Mouse (Mus musculus) spleen, postnatal 14 days (tissue): Measurements from ENCODE around the gene Cmklr1.

Source experiments
- DNase-seq, 2 experiments: peaks; one replicate each; pipeline ENCODE4 v3.0.0; 2021 to 2022; ENCODE audit warnings: low spot score in 2 of 2

Gene Cmklr1

DNA sequence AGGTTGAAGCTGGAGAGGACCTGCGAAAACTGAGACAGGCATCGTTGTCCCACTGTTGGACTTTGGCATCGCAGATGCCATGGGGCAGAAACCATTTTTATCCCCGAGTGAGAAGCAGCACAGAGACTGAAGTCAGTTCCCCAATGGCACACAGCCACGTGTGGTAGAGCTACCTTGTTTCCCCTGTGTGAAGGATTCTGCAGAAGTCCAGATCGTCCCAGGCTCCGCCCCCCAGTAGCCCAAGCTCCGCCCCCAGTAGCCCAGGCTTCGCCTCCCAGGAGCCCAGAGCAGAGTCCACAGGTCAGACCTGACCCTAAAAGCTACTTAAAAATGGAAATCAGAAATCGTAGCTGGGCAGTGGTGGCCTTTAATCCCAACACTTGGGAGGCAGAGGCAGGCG, 4.0 kb upstream of the Cmklr1 start:
- no peak for DNase-seq

DNA sequence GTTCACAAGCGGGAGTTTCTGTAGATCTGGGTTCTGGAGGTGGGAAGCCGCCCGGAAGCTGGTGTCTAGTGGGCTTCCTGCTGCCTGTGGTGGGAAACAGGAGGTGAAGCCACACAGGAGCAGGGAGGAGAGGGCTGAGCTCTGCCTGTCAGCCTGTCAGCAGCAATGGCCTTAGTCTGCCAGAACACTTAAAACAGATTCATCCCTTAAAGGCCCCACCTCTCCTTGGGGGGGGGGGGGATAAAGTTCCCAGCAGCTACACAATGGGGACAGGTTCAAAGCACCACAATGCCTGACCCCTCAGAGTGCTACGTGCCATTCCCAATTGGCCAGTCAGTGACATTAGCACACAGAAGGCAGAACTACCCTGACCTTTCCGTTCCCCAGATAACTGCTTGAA, 2.0 kb upstream of the Cmklr1 start:
- DNase-seq = no peak

DNA sequence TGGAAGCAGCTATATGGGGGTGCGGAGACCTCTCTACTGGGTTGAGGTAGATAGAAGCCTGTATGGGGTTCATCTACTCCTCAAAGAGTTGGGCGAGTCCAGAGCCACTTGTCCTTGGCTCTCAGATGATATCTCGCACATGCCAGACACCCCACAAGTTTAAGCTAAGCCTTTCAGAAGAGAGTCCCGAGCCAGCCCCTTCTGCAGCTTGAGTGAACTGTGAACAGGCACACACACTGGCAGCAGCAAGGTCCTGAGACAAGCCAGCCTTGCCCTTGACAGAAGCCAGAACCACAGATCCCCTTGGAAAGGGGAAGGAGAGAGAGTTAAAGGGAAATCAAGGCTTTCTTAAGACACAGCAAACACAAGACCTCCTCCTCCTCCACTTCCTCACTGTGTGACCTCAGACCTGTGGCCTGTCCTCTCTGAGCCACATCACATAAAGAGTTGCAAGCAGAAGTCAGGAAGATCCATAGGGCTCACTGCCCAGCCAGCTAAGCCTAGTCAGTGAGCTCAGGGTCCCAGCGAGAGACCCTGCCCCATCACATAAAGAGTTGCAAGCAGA, 1.5 kb downstream of the Cmklr1 start:
- DNase-seq = no peak

DNA sequence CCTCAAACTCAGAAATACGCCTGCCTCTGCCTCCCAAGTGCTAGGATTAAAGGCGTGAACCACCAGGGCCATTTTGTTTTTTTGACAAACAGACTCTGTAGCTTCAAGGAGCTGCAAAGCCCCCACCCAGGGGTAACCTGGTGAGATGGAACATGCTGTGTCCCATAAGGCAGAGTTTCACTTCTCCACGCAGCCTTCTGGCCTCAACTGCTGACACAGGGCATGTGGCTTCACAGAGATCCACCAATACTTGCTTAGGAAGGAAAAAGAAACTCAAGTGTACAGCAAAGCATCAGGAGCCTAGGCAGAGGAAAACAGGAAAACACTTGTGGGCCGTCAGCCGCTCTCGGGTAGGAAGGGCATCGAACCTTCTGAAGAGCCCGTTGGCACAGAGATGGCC, 3.1 kb downstream of the Cmklr1 start:
- no peak for DNase-seq

DNA sequence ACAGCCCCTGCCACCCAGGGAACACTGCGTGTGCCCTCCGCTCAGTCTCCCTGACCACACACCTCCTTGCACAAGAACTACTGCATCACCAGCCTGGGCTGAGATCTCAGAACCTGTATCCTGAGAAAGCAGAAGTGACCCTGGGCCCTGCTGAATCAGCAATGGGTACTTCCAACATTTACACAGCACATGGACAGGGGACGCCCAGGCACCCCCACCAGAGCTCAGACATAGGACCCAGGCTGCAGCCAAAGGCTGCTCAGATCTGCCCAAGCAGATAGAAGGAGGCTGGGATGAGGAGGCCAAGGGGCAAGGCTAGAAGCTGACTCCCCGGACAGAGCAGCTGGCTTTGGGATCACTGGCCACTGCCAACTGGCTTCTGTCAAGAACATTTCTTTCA, 5.7 kb downstream of the Cmklr1 start:
- no peak for DNase-seq

DNA sequence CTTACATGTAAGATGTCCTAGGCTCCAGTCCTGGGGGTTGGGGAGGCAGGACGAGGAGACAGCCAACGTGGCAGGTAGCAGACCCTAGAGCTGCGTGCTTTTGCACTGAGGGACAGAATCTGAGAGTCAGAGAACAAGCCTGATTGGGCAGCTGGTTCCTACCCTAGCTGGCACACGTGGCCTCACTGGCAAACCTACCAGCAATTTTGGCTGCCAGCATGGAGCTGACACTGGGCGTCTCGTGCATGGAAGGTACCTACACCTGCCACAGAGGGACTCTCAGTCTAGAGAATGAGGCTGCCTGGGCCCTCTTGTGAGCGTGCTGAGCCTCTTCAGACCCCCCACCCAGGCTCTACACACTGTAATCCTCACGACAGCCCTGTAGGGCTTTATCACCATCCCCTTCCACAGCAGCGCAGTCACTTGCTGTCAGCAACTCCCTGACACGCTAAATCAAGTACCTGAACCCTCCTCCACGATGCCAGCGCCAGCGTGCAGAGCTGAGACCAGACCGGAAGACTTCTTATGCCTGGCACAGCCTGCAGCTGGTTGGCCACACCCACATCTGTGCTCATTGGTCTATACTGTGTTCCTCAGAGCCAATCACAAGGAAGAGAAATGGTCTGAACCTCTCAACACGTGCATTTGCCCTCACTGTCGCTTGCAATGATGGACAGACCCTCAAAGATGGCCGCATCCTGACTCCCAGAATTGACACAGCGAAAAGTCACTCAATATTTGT, 6.9 kb downstream of the Cmklr1 start:
- DNase-seq = no peak

DNA sequence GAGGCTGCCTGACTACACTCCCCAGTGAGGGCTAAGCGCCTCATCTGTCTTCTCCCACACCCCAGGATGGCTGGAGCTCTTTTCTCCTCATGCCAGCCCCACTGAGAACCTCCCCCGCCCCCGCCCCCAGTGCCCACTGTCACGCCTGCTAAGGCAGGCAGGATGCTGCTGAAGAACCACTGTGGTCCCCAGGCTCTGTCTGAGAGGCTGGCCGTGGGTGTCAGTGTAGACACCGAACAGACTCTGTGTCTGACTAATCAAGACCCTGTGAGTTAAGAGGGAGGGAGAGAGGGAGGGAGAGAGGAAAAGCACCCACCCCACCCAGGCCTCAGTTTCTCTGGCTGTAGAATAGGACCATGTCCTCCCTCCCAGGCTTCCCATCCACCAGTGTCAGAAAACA, 9.2 kb downstream of the Cmklr1 start:
- DNase-seq = no peak

DNA sequence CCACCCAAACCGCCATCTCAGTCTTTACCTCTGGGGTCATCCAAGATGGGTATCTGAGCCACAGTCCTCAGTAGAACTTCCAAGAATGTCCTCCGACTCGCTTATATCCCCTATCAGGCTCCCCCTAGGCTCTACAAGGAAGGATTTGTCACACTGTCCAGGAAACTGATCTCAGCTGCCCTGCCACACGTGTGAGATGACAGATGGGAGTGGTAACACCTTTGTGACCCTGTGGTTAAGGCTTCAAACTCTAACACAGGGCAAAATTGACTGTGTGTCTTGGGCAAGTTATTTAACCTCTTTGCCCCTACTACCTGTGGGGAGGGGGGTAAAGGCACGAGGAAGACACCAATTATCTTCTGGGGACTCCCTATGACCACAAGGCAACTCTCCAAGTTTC, 11.1 kb downstream of the Cmklr1 start:
- DNase-seq = no peak

DNA sequence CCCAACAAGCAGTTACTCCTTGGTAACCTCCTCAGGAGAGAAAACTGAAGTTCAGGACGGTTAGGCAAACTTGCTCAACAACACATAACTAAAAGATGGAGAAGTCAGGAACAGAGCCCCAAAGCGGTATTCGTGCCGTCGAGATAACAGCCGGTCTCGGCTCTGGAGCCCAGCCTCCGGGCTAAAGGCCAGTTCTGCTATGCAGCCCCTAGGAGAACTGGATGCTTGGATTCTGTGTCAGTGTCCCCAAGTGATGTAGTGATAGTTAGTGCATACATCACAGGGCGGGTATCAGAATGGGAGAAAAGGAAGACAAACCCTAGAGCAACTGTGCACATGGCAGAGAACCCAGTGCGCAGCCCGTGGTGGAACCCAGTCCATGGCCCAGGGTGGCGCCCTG, 12.2 kb downstream of the Cmklr1 start:
- no peak for DNase-seq

DNA sequence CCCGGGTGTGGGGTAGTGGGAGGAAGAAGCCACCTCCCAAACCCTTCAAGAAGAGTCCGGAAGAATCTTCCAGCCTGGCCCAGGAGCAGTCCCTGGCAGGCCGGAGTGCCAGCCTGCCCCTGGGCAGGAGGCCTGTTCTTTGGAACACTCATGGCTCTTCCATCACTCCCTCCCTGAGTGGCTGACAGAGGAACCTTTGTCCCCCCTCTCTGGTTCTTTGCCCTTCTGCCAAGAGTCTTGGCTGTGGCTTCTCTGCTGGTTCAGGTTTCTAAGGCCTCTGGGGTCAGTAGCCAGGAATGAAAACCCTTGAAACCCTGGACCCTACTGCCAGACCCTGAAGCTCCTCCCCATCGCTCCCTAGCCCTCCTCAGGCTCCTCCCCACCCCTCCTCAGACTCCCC, 12.6 kb downstream of the Cmklr1 start:
- DNase-seq = no peak

DNA sequence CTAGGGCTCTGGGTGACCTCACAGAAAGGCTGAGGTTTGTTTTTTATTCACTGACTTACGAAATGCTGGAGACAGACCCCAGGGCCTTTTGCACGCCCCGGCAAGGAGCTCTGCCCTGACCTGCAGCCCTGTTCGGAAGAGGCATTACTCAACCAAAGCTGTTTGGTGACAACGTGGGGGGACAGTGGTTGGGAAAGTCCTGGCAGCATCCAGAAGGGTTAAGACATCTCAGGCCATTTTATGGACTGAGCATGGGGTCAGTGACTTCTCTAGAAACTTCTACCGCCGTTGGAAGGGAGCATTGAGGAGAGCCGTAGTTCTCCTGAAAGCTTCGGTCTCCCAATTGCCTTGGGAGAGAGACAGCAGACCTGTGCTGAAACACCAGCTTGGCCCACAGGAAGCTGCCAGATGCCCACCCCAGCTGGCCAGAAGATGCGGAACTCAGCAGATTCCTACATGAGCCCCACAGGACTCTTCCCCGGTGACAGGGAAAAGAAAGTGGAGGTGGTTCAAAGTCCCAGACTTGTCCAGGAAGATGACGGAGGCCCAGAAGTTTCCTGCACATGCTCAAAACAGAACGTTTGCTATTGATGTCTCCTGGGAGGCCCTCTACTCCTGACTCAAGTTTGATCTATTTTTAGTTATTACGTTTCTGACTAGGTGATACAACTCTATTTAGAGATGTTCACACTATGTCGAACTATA, 14.2 kb downstream of the Cmklr1 start:
- DNase-seq = no peak

DNA sequence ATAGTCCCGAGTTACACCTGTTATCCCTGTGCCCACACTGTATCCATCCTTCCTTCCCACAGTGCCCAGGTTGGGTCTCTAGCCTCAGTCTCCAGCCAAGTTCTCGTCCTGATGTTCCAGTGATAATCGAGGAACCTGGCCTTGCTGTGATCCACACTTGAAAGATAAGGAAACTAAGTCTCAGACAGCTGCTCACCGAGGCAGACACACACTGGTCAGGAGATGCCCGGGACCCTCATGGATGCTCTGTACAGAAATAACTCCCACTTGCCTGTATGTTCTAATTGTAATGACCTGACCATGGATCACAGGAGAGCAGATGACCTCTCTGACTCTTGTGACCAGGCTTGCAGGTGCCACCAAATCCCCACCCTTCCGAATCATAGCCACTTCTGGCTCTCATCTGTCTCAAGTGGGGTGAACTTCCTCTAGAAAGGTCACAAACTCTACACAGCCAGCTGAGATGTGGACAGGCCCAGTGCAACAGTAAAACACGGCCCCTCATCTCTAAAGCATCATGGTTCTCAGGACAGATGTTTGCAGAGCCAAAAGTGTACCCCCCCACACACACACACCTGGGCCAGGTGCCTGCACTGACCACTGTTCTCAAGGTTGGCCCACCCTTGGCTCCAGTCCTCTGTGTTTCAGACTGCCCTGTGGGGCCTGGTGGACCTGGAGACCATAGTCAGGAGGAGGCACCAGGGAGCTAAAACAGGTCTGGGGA, 15.2 kb downstream of the Cmklr1 start:
- no peak for DNase-seq

DNA sequence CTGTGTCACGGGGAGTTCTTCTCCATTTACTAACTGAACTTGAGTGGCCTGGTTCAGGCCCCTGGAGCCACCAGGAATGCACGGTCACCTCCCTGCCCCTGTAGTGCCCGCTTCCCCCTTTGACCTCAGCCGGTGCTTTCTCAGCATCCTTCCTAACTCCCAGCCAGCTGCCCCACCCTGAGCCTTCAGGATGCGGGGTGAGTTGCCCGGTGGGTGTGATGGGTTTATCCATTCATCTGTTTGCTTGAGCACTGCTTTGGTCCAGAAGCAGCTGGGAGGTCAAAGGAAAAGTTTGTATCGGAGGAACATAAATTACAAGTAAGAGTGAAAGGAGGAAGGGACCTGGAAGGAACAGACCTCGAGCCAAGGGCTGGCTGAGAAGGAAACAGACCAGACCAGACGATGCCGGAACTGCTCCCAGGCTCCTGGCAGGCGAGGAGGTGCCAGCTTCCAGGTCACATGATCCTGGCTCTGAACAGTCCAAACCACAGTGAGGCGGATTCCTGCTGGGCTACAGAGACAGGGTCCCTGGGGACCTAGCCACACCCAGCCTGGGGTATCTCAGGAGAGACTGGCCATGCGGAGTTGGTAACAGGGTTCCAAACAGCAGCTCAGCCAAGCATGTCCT, 16.1 kb downstream of the Cmklr1 start:
- DNase-seq = no peak

DNA sequence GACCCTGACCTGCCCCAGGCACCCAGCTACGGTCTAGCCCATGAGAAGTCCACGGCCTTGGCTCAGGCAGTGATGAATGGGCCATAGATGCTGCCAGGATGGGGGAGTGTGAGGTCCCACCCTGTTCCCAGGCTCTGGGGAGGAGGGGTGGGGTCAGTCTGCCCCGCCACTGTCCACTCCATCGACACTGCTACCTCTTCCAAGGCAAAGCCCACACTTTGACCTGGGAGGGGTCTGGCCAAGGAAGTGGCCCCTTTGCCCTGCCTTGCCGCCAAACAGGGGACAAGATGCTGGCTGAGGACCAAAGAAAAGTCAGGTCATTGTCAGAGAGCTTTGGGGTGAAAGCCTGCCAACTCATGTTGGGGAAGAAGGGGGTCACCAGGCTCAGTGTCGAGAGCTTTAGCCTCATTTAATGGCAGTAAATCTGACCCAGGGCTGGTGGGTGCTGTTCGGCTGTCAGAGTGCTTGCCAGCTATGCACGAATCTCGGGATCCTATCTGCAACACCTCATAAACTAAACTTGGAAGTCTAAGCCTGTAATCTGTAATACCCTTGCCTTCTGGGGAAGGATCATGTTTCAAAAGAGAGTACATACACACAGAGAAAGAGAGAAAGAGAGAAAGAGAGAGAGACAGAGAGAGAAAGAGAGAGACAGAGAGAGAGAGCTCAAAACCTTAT, 17.1 kb downstream of the Cmklr1 start:
- no peak for DNase-seq

DNA sequence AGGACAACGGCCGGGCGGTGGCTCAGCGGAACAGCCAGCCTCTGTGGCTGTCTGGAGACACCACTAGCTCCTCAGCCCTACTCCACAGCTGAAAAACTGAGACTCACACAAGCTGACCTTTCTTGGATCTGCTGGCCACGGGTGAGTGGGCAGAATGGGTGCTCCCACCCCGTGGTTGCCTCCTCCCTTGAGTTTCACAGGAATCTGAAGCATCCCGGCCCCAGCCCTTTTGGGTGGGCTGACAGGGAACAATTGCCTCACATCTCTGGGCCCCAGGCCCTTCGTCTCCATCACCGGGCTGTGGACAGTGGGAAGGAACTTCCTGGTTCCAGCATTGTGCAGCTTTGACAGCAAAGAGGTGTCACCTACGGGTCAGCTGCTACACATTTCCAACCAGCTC, 20.1 kb downstream of the Cmklr1 start:
- no peak for DNase-seq

DNA sequence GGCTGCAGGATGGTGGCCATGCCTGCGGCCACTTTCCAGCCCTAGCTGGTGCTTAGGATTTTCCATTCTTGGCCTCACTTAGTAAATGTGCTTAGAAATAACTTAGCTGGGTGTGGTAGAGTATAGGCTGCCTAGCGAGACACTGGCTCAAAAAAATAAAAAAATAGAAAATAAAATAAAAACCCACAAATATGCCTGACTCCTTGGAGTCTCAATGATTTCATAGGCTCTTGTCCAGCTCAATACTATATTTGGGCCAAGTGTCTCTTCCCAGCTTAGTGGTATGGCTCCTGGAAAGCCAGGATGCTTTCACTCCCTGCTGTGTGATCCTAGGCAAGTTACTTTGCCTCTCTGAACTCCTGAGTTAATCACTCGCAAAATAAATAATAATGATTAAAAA, 21.0 kb downstream of the Cmklr1 start:
- DNase-seq = no peak

DNA sequence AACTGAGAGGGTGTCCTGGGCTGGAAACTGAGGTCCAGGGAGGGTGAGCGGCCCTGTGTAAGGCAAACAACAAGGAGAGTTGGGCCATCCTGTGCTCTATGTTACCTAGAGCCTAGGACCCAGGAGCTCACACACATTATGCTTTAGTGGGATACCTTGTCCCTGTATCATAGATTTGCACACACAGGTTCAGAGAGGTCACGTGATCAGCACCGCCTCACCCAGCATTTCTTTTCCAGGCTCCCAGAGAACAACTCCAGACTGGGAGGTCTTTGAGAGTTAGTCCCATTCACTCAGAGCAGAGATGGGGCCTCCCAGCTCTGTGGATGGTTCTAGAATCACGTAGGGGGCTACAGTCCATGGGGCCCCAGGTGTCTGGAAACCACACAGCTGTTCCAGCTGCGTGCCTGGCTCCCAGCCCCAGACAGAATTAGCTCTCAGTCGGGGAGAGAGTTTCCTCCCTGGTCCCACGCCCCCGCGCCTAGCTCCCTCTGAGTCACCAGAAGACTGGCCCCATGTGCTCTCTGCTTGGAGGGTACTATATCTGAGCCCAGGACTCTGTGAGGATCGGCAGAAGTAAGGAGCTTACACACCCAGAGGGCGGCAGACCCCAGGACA, 22.3 kb downstream of the Cmklr1 start:
- no peak for DNase-seq

DNA sequence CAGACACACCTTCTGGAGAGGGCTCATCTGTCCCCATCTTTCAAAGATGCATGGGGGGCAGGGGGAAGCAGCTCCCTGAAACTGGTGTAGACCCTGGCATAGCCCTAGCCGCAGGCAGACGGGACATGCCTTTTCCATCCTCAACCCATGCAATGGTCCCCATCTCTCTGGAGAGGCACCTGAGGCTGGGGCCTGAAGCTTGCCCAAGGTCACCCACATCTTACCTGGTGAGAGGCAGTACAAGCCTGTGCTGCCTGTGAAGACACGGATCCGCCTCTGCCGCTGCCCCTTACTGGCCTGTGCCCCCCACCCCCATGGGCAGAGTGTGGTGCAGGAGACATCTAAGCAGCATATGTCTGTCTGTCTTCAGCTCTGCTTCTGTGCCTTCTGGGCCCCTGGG, 23.2 kb downstream of the Cmklr1 start:
- no peak for DNase-seq

DNA sequence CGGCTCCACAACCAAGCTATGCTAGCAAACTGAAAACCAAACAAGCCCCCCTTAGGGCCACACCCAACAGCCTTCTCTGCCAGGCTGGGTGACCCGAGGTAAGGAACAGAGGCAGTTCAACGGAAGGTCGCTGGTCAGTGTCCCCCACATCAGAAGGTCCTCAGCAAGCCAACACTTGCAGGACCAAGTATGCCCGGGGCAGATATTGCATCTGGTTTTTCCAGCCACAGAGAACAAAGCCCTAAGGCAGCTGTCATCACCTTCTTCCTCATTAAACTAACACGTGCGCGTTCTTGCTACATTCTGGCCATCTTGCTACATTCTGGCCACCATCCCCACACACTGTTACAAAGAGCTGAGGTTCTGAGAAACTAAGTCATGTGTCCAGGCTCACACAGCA, 23.9 kb downstream of the Cmklr1 start:
- no peak for DNase-seq

DNA sequence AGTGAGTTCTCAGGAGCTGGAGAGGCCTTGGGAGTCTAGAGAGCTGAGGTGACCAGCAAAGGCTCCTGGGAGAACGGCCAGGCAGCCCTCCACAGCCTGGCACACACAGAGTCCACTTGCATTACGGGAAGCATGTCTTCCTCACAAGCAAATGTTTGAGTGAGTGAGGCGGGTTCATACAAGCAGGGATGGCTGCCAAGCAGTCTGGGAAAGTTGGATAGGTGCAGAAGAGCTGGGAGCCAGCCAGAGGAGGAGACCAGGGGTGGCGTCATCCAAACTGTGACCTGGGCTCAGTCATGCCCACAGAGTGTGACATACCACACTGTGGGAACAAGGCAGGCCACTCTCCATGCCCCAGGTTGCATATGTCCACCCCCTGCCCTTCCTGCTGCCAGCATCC, 25.2 kb downstream of the Cmklr1 start:
- no peak for DNase-seq

DNA sequence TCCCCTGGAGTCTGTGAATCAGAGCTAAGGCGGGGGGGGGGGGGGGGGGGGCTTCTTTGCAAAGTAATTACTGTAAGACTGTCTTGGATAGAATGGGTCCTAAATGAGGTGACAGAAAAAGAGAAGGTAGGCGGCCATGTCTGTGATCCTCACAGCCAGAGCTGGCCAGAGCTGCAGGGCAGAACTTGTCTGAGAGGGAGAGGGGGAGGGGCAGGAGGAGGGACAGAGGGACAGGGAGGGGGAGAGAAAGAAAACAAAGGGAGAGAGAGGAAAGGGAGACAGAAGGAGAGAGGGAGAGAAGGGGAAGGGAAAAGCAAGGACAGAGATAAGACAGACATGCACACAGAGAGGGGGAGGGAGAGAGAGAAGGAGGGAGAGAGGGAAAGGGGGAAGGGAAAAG, 27.2 kb downstream of the Cmklr1 start:
- DNase-seq = no peak
